Mouse (Mus musculus) brain, embryonic 14.5 days (tissue): ENCODE measurements around the gene Bcar3.

ENCODE experiments used
- CTCF ChIP-seq: fragments of 200-500 bp; IDR thresholded peaks from 2 replicates; pipeline ENCODE4 v1.5.1; 2012; ENCODE audit warnings: inconsistent platforms, mild to moderate bottlenecking, moderate library complexity, borderline replicate concordance; ENCODE audit not compliant: insufficient read depth, insufficient read length; ENCODE audit errors: extremely low read depth
- POLR2A ChIP-seq: fragments of 200-500 bp; IDR thresholded peaks from 2 replicates; pipeline ENCODE4 v1.6.1; 2012; ENCODE audit warnings: mild to moderate bottlenecking, inconsistent platforms, borderline replicate concordance; ENCODE audit not compliant: poor library complexity, insufficient read depth, insufficient read length, severe bottlenecking; ENCODE audit errors: extremely low read depth

DNA sequence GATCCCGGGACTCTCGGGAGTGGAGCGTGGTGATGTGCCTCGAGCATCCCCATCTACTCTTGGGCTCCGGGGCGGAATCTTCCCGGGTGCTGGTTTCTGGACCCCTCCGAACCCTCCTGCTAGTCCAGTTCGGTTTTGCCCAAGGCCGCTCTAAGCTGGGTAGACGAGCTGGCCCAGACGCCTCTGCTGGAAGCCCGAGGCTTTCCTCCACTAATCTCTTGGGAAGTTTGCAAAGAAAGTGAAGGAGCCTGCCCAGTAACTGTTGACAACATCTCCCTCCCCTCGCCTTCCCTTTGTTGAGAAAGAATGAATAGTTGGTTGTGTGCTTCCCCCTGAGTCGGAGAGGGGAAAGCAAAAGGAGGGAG, 126.5 kb downstream of the Bcar3 start:
- TF ChIP-seq POLR2A (no peak), CTCF (no peak)
